Mouse (Mus musculus) spleen, adult 12 weeks (tissue): Measurements from ENCODE around the gene Pmp22.
A peak's percentile ranks its signal among the peaks of the same experiment; 100 is the strongest.

Experiments
- DNase-seq: peaks from one replicate; pipeline ENCODE4 v3.0.0; 2022; ENCODE audit warnings: low spot score

The Pmp22 gene

GRCm38 (mm10) chr11:63127513-63127912 lies 1.3 kb upstream of the Pmp22 start:
- no peak for DNase-seq

- DNase-seq = no peak
Observed at GRCm38 (mm10) chr11:63129375-63129774, 593 bp downstream of the Pmp22 start.

- no peak for DNase-seq
Observed at GRCm38 (mm10) chr11:63129840-63130239, 1.1 kb downstream of the Pmp22 start.

- DNase-seq = no peak
Observed at GRCm38 (mm10) chr11:63130497-63130896, 1.7 kb downstream of the Pmp22 start.

GRCm38 (mm10) chr11:63131001-63131692 lies 2.4 kb downstream of the Pmp22 start:
- DNase-seq = no peak

- no peak for DNase-seq
Observed at GRCm38 (mm10) chr11:63131693-63132040, 2.9 kb downstream of the Pmp22 start.

GRCm38 (mm10) chr11:63132151-63132500 lies 3.3 kb downstream of the Pmp22 start:
- no peak for DNase-seq

GRCm38 (mm10) chr11:63132501-63133435 lies 4.0 kb downstream of the Pmp22 start:
- DNase-seq = no peak

GRCm38 (mm10) chr11:63134021-63134420 lies 5.2 kb downstream of the Pmp22 start:
- no peak for DNase-seq

- no peak for DNase-seq
Observed at GRCm38 (mm10) chr11:63134742-63135482, 6.1 kb downstream of the Pmp22 start.

GRCm38 (mm10) chr11:63135622-63136021 lies 6.8 kb downstream of the Pmp22 start:
- peak; percentile 37 for DNase-seq

GRCm38 (mm10) chr11:63136205-63136604 lies 7.4 kb downstream of the Pmp22 start:
- DNase-seq = no peak

- DNase-seq = no peak
Observed at GRCm38 (mm10) chr11:63136836-63137416, 8.1 kb downstream of the Pmp22 start.

GRCm38 (mm10) chr11:63138739-63139138 lies 10.0 kb downstream of the Pmp22 start:
- no peak for DNase-seq

- DNase-seq = no peak
Observed at GRCm38 (mm10) chr11:63142311-63142710, 13.5 kb downstream of the Pmp22 start.

GRCm38 (mm10) chr11:63142816-63143215 lies 14.0 kb downstream of the Pmp22 start:
- DNase-seq = no peak

- DNase-seq = no peak
Observed at GRCm38 (mm10) chr11:63143486-63143885, 14.7 kb downstream of the Pmp22 start.

- no peak for DNase-seq
Observed at GRCm38 (mm10) chr11:63146601-63147000, 17.8 kb downstream of the Pmp22 start.

GRCm38 (mm10) chr11:63148276-63148675 lies 19.5 kb downstream of the Pmp22 start:
- no peak for DNase-seq

GRCm38 (mm10) chr11:63151857-63152256 lies 23.1 kb downstream of the Pmp22 start:
- no peak for DNase-seq

GRCm38 (mm10) chr11:63157117-63157516 lies 28.3 kb downstream of the Pmp22 start:
- DNase-seq = no peak

GRCm38 (mm10) chr11:63160926-63161325 lies 32.1 kb downstream of the Pmp22 start:
- DNase-seq = no peak
